Mouse (Mus musculus) intestine, embryonic 16.5 days (tissue): ENCODE results near the gene Anp32e. TPM values are rescaled to one million over a fixed set of nuclear protein-coding genes. Genes with fewer than 3 reads are reported as not detected.

Experiments
- ATAC-seq: fragments of 200-750 bp; cut with Nextera tagmentation; 2 replicates; pipeline ENCODE4 v1.8.0; 2017; ENCODE audit warnings: moderate TSS enrichment, moderate library complexity
- H3K27ac ChIP-seq: fragments of 300-500 bp; sonication (generic); 2 replicates; pipeline ENCODE4 v1.5.1; 2014; ENCODE audit warnings: mild to moderate bottlenecking, low read length
- H3K27me3 ChIP-seq: fragments of 300-500 bp; sonication (generic); replicated peaks from 2 replicates; pipeline ENCODE4 v1.6.1; 2014; ENCODE audit warnings: low read length, control low read depth, mixed read lengths; ENCODE audit not compliant: control insufficient read depth, insufficient read depth
- H3K36me3 ChIP-seq: fragments of 300-500 bp; sonication (generic); 2 replicates; pipeline ENCODE4 v1.6.1; 2014; ENCODE audit warnings: low read length, control low read depth; ENCODE audit not compliant: control insufficient read depth, insufficient read depth
- H3K4me1 ChIP-seq: fragments of 300-500 bp; sonication (generic); 2 replicates; pipeline ENCODE4 v1.6.1; 2014; ENCODE audit warnings: low read length, control low read depth, mixed read lengths; ENCODE audit not compliant: control insufficient read depth, insufficient read depth
- H3K4me2 ChIP-seq: fragments of 300-500 bp; sonication (generic); 2 replicates; pipeline ENCODE4 v1.6.1; 2014; ENCODE audit warnings: low read depth, low read length, control low read depth
- H3K4me3 ChIP-seq: fragments of 300-500 bp; sonication (generic); 2 replicates; pipeline ENCODE4 v1.5.1; 2014; ENCODE audit warnings: mild to moderate bottlenecking, low read length
- H3K9ac ChIP-seq: fragments of 300-500 bp; sonication (generic); 2 replicates; pipeline ENCODE4 v1.6.1; 2014; ENCODE audit warnings: low read depth, low read length
- H3K9me3 ChIP-seq: fragments of 300-500 bp; sonication (generic); 2 replicates; pipeline ENCODE4 v1.6.1; 2016; ENCODE audit warnings: low read length, control low read depth; ENCODE audit not compliant: control insufficient read depth
- WGBS: fragments of 180-500 bp; shearing (Covaris S2); extraction: QIAGEN DNeasy Blood & Tissue Kit; methylation state at CpG from one replicate; pipeline ENCODE4 v1.1.7; 2014; 5-methylcytosine and 5-hydroxymethylcytosine counted together
- polyA plus RNA-seq: library from polyadenylated mRNA; unstranded; fragments of >200 nt; fragmentation: Nextera tagmentation; extraction: Ambion mirVana; gene quantifications from 2 replicates; pipeline ENCODE4 v1.2.1, GENCODE M21; 2015

The Anp32e gene
- polyA plus RNA-seq, 1 experiment from 2014 or later: 150 TPM

GRCm38 (mm10) chr3:95996451-95997073, 67.5 kb downstream of the Anp32e start:
- ATAC-seq: no peak
- peak overlapping the region; percentile 79 for H3K9ac ChIP-seq
- H3K4me1 ChIP-seq: peaks cover 10% of the 10 kb centered on the region
- no peaks in the 10 kb centered on the region for H3K9me3 ChIP-seq
- no peaks in the 10 kb centered on the region for H3K36me3 ChIP-seq
- peak overlapping the region; percentile 93 for H3K27ac ChIP-seq
- H3K27me3 ChIP-seq: no peaks in the 10 kb centered on the region
- peak overlapping the region; percentile 81 for H3K4me2 ChIP-seq
- peak overlapping the region; percentile 64 for H3K4me3 ChIP-seq
- WGBS: 10% methylated on average over 6 of the region's 6 CpGs

Other genes with a start within 250 kb of the Anp32e start
- gene Adamtsl4, start 241.3 kb upstream of the Anp32e start, polyA plus RNA-seq: 2.5 and 3.2 TPM in 2 replicates
- gene Ecm1, start 189.7 kb upstream of the Anp32e start, polyA plus RNA-seq: 15.3 and 17.8 TPM in 2 replicates
- 56.3 and 58.9 TPM in 2 replicates for gene Tars2, start 169.0 kb upstream of the Anp32e start, polyA plus RNA-seq
- gene Rprd2, start 110.4 kb upstream of the Anp32e start, polyA plus RNA-seq: 13.5 TPM in 2 replicates
- 39.2 and 42.0 TPM in 2 replicates for gene Prpf3, start 73.4 kb upstream of the Anp32e start, polyA plus RNA-seq
- gene Mrps21, start 57.7 kb upstream of the Anp32e start, polyA plus RNA-seq: 357 and 360 TPM in 2 replicates
- gene Ciart, start 47.0 kb upstream of the Anp32e start, polyA plus RNA-seq: 6.4 and 7.6 TPM in 2 replicates
- gene BC028528, start 37.2 kb upstream of the Anp32e start, polyA plus RNA-seq: 18.4 and 19.8 TPM in 2 replicates
- gene Aph1a, start 35.3 kb upstream of the Anp32e start, polyA plus RNA-seq: 47.7 and 55.6 TPM in 2 replicates
- gene Car14, start 24.6 kb upstream of the Anp32e start, polyA plus RNA-seq: 0.76 and 1.1 TPM in 2 replicates
- 17.3 and 17.7 TPM in 2 replicates for gene Plekho1, start 66.8 kb downstream of the Anp32e start, polyA plus RNA-seq
- 28.0 and 28.5 TPM in 2 replicates for gene Vps45, start 129.2 kb downstream of the Anp32e start, polyA plus RNA-seq
- 14.7 and 15.5 TPM in 2 replicates for gene Otud7b, start 175.3 kb downstream of the Anp32e start, polyA plus RNA-seq
- gene Mtmr11, start 232.8 kb downstream of the Anp32e start, polyA plus RNA-seq: 24.5 TPM in 2 replicates
- 142 and 154 TPM in 2 replicates for gene Sf3b4, start 243.1 kb downstream of the Anp32e start, polyA plus RNA-seq